Mouse (Mus musculus): ENCODE results near the gene Ryr3. TPM values are rescaled to one million over a fixed set of nuclear protein-coding genes. Genes with fewer than 3 reads are reported as not detected.

Gene Ryr3
- polyA plus RNA-seq, 1 experiment, result not detected

DNA sequence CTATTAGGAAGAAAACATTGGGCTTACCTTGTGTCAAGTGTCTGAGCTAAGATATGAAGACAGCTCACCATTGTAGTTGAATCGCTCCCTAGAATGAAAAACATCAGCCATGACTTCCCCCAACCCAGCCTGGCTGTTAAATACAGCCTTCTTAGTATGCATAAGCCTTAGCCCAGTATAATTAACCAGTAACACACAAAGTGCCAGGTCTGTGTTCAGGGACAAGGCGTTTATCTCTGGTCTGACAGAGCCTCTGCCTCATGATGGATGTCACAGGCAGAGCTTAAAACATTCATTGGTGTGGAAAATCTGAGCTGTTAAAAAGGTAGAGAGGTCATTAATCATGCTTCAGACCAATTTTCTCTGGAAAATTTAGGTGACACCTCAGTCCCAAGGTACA is 484.0 kb downstream of the Ryr3 start:
- no peak overlapping the region for H3K4me3 ChIP-seq (replicated peaks)
- TF ChIP-seq GATA1 (IDR thresholded peaks at IDR 0.05; ENCODE audit: borderline replicate concordance, low read length) (no peak), FLI1 (IDR thresholded peaks at IDR 0.05; ENCODE audit: low read length) (no peak)
- H3K27me3 ChIP-seq (replicated peaks), result peaks cover 3% of the 10 kb centered on the region
- no peaks in the 10 kb centered on the region for H3K4me1 ChIP-seq
- H3K36me3 ChIP-seq (replicated peaks; ENCODE audit: low read length), result no peaks in the 10 kb centered on the region
- H3K9me3 ChIP-seq, result no peaks in the 10 kb centered on the region

DNA sequence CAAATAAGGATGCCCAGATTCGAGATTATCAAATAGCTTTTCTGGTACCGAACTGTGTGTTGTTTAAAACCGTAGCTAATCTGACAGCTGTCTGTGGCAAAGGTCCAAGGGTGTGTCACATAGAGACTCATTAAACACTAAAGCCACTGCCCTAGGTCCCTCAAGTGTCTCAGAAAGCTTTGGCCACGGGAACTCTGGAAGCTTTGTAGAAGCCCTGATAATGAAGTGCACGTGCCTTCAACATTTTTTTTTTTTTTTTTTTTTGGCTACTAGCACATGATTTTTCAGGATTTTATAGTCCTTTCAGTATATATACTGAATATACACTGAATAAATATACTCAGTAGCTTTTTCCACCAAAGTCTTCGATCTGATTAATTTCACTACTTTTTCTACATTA is 489.1 kb downstream of the Ryr3 start:
- Histone ChIP-seq H3K27me3 (replicated peaks) (peaks cover 3% of the 10 kb centered on the region), H3K36me3 (replicated peaks; ENCODE audit: low read length) (no peaks in the 10 kb centered on the region), H3K9me3 (no peaks in the 10 kb centered on the region), H3K4me3 (replicated peaks) (no peak overlapping the region), H3K4me1 (no peaks in the 10 kb centered on the region; the same call in 1 of the 2 replicates)
- no peak for TF ChIP-seq GATA1 (IDR thresholded peaks at IDR 0.05; ENCODE audit: borderline replicate concordance, low read length)
- TF ChIP-seq FLI1 (IDR thresholded peaks at IDR 0.05; ENCODE audit: low read length), result no peak

- Histone ChIP-seq H3K4me3 (replicated peaks) (no peak overlapping the region), H3K4me1 (no peaks in the 10 kb centered on the region), H3K36me3 (replicated peaks; ENCODE audit: low read length) (no peaks in the 10 kb centered on the region), H3K9me3 (no peaks in the 10 kb centered on the region), H3K27me3 (replicated peaks) (no peaks in the 10 kb centered on the region)
- no peak for TF ChIP-seq GATA1 (IDR thresholded peaks at IDR 0.05; ENCODE audit: borderline replicate concordance, low read length)
- no peak for TF ChIP-seq FLI1 (IDR thresholded peaks at IDR 0.05; ENCODE audit: low read length)
Observed at GRCm38 (mm10) chr2:112721217-112721616, 495.7 kb downstream of the Ryr3 start.

- no peaks in the 10 kb centered on the region for H3K27me3 ChIP-seq (replicated peaks)
- no peaks in the 10 kb centered on the region for H3K36me3 ChIP-seq (replicated peaks; ENCODE audit: low read length)
- no peaks in the 10 kb centered on the region for H3K4me1 ChIP-seq
- H3K4me3 ChIP-seq (replicated peaks), result no peak overlapping the region
- no peaks in the 10 kb centered on the region for H3K9me3 ChIP-seq
- TF ChIP-seq GATA1 (IDR thresholded peaks at IDR 0.05; ENCODE audit: borderline replicate concordance, low read length) (no peak), FLI1 (IDR thresholded peaks at IDR 0.05; ENCODE audit: low read length) (no peak)
Observed at GRCm38 (mm10) chr2:112720715-112721114, 496.2 kb downstream of the Ryr3 start.

DNA sequence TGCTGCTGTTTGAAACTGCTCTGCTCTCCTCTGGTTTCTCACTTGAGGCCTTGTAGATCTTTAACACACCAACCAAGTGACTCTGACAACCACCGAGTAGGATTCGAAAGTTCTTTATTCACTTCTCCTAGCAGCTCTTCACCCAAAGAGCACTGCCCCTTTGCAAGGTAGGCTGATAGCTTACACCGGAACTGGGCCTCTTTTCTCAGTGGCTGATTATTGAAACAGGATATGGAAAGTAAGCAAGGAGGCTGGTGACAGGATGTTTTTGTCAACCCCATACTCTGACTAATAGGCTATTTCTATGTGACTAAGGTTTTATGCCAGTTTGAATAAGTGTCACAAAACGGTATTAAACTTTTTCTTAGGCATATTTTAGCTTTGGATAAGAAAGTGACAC is 502.2 kb downstream of the Ryr3 start:
- no peak for TF ChIP-seq FLI1 (IDR thresholded peaks at IDR 0.05; ENCODE audit: low read length)
- no peak for TF ChIP-seq GATA1 (IDR thresholded peaks at IDR 0.05; ENCODE audit: borderline replicate concordance, low read length)
- H3K4me3 ChIP-seq (replicated peaks), result no peak overlapping the region
- H3K27me3 ChIP-seq (replicated peaks), result no peaks in the 10 kb centered on the region
- H3K4me1 ChIP-seq, result peaks cover 21% of the 10 kb centered on the region
- no peaks in the 10 kb centered on the region for H3K36me3 ChIP-seq (replicated peaks; ENCODE audit: low read length)
- H3K9me3 ChIP-seq, result no peaks in the 10 kb centered on the region

GRCm38 (mm10) chr2:112681817-112682216 is 535.1 kb downstream of the Ryr3 start:
- H3K4me1 ChIP-seq, result peaks cover 35% of the 10 kb centered on the region
- H3K9me3 ChIP-seq, result no peaks in the 10 kb centered on the region
- TF ChIP-seq FLI1 (IDR thresholded peaks at IDR 0.05; ENCODE audit: low read length) (no peak), GATA1 (IDR thresholded peaks at IDR 0.05; ENCODE audit: borderline replicate concordance, low read length) (no peak)
- H3K27me3 ChIP-seq (replicated peaks), result peaks cover 2% of the 10 kb centered on the region
- H3K4me3 ChIP-seq (replicated peaks), result no peak overlapping the region
- no peaks in the 10 kb centered on the region for H3K36me3 ChIP-seq (replicated peaks; ENCODE audit: low read length)

DNA sequence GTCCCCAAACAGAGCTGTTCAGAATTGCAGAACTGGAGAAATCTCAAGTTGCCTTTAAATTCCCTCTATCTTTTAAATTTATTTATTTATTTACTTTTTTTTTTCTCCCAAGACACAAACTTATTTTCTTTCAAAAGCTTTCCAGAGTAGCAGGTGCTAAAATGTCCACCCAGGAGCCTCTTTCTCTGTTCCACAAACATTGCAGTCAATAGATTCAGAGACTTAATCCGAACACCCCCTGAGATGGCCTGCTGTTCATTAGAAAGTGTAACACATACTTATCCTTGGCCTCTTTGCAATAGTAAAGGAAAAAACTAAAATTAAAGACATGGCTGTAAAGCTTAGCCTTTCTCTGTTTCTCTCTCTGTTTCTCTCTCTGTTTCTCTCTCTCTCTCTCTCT is 539.6 kb downstream of the Ryr3 start:
- no peaks in the 10 kb centered on the region for H3K9me3 ChIP-seq
- H3K36me3 ChIP-seq (replicated peaks; ENCODE audit: low read length), result no peaks in the 10 kb centered on the region
- peaks cover 44% of the 10 kb centered on the region for H3K4me1 ChIP-seq
- no peaks in the 10 kb centered on the region for H3K27me3 ChIP-seq (replicated peaks)
- no peak for TF ChIP-seq GATA1 (IDR thresholded peaks at IDR 0.05; ENCODE audit: borderline replicate concordance, low read length)
- TF ChIP-seq FLI1 (IDR thresholded peaks at IDR 0.05; ENCODE audit: low read length), result no peak
- H3K4me3 ChIP-seq (replicated peaks), result no peak overlapping the region

- Histone ChIP-seq H3K27me3 (replicated peaks) (no peaks in the 10 kb centered on the region), H3K4me3 (replicated peaks) (no peak overlapping the region), H3K9me3 (no peaks in the 10 kb centered on the region), H3K4me1 (peaks cover 42% of the 10 kb centered on the region), H3K36me3 (replicated peaks; ENCODE audit: low read length) (no peaks in the 10 kb centered on the region)
- TF ChIP-seq GATA1 (IDR thresholded peaks at IDR 0.05; ENCODE audit: borderline replicate concordance, low read length) (no peak), FLI1 (IDR thresholded peaks at IDR 0.05; ENCODE audit: low read length) (no peak)
Observed at GRCm38 (mm10) chr2:112676721-112677120, 540.2 kb downstream of the Ryr3 start.

GRCm38 (mm10) chr2:112676175-112676574 is 540.7 kb downstream of the Ryr3 start:
- Histone ChIP-seq H3K9me3 (no peaks in the 10 kb centered on the region), H3K4me1 (peaks cover 38% of the 10 kb centered on the region), H3K27me3 (replicated peaks) (no peaks in the 10 kb centered on the region), H3K36me3 (replicated peaks; ENCODE audit: low read length) (no peaks in the 10 kb centered on the region), H3K4me3 (replicated peaks) (no peak overlapping the region)
- no peak for TF ChIP-seq GATA1 (IDR thresholded peaks at IDR 0.05; ENCODE audit: borderline replicate concordance, low read length)
- TF ChIP-seq FLI1 (IDR thresholded peaks at IDR 0.05; ENCODE audit: low read length), result no peak

DNA sequence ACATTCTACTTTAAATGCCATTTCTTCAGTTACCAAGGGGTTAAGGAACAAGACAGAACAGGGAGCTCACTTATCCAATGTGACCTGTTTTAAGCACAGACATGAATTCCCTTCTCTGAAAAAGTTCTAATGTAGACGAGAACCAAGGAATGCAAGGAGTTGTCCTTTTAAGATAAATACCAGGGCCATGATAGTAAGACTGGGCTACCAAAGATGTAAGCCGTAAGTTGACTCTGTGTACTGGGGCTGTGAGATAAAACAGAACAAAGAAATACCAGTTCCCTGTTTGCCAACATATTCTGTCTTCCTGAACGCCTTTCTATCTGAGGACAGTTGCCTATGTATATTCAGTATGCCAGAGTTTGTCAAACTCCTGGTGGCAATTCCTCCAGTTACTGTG is 547.4 kb downstream of the Ryr3 start:
- no peaks in the 10 kb centered on the region for H3K36me3 ChIP-seq (replicated peaks; ENCODE audit: low read length)
- H3K27me3 ChIP-seq (replicated peaks), result peaks cover 2% of the 10 kb centered on the region
- H3K4me3 ChIP-seq (replicated peaks), result no peak overlapping the region
- TF ChIP-seq GATA1 (IDR thresholded peaks at IDR 0.05; ENCODE audit: borderline replicate concordance, low read length) (no peak), FLI1 (IDR thresholded peaks at IDR 0.05; ENCODE audit: low read length) (no peak)
- H3K4me1 ChIP-seq, result no peaks in the 10 kb centered on the region
- H3K9me3 ChIP-seq, result no peaks in the 10 kb centered on the region

- no peak for TF ChIP-seq GATA1 (IDR thresholded peaks at IDR 0.05; ENCODE audit: borderline replicate concordance, low read length)
- TF ChIP-seq FLI1 (IDR thresholded peaks at IDR 0.05; ENCODE audit: low read length), result no peak
- Histone ChIP-seq H3K36me3 (replicated peaks; ENCODE audit: low read length) (no peaks in the 10 kb centered on the region), H3K4me3 (replicated peaks) (no peak overlapping the region), H3K4me1 (peaks cover 6% of the 10 kb centered on the region), H3K9me3 (no peaks in the 10 kb centered on the region), H3K27me3 (replicated peaks) (no peaks in the 10 kb centered on the region)
Observed at GRCm38 (mm10) chr2:112656131-112656530, 560.8 kb downstream of the Ryr3 start.

All from megakaryocyte, embryonic 14.5 days (primary cell).